Mouse (Mus musculus) left cerebral cortex, adult 8-10 months (tissue): ENCODE results near the gene Gabarap. TPM values are rescaled to one million over a fixed set of nuclear protein-coding genes. Genes with fewer than 3 reads are reported as not detected.

Experiments used
- DNase-seq, 2 experiments: peaks; one replicate each; pipeline ENCODE4 v3.0.0; 2022; ENCODE audit warnings: low spot score in 2 of 2
- total RNA-seq, 4 experiments: library from RNA; stranded (reverse); gene quantifications; 2 replicates each; pipeline ENCODE4 v1.2.4; 2022

Gabarap gene
- total RNA-seq, 4 experiments from 2014 or later = 218 to 247 (median 236) TPM

DNA sequence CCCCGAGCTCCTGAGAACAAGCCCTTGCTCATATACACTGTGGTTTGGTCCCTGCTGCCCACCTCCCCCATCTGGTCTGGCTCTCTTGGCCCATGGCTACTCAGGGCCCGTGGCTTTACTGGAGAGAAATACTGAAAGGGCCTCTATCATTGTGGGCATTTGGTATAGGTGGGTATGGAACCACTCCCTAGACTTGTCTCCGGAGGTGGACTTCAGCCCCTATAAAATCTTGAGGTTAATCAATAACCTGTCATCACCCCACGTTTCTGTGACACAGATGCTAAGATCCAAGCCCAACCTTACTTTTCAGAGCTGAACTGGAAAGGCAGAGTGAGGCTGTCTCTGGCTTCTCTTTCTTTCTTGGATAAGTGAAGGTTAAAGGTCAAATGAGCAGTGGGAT, 22.1 kb upstream of the Gabarap start:
- no peak for DNase-seq

DNA sequence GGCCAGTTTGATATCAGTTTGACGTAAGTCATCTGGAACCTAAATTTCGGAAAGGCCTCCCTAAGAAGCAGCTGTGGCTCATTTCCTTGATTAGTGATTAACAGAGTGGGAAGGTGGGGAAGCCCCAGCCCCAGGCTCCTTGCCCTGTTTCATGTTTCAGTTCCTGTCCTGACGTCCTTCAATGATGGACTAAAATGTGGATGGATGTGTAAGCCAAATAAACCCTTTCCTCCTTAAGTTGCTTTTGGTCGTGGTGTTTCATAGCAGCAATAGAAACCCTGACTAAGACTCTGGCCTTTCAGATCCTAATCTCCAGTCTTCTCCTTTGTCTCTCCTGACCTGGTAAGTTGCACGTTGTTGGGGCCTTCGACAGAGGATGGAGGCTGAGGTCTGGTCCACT, 20.7 kb upstream of the Gabarap start:
- DNase-seq = no peak

DNA sequence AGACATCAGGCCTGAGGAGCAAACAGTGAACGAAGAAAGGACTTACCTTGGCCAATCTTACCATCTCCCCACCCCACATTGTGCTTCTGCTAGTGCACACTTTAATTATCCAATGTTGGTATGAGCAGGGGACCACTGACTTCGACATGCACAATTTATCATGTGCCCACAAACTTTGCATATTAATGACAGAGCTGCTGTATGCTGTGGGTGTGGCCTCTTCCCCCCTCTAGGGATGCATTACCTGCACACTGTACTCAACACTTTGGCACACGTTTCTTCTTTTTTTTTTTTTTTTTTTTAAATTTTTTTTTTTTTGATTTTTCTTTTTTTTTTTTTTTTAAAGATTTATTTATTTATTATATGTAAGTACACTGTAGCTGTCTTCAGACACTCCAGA, 20.2 kb upstream of the Gabarap start:
- DNase-seq = no peak

DNA sequence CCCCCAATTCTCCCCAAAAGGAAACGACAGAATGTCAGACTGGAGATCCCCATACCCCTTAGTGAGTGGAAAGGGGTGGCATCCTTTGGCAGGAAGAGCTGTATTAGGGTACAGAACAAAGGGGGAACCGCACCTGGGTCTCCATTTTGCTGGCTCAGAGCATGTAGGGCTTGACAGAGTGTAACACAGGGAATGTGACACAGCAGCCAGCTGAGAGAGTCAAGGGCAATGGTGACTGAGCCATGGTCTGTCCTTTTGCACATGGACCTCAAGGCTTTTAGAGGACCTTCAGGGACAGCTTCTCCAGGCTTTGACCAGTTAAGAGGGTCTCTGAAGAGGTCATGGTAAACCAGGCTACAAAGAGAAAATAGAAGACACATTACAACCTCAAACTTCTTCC, 16.0 kb upstream of the Gabarap start:
- DNase-seq = no peak

DNA sequence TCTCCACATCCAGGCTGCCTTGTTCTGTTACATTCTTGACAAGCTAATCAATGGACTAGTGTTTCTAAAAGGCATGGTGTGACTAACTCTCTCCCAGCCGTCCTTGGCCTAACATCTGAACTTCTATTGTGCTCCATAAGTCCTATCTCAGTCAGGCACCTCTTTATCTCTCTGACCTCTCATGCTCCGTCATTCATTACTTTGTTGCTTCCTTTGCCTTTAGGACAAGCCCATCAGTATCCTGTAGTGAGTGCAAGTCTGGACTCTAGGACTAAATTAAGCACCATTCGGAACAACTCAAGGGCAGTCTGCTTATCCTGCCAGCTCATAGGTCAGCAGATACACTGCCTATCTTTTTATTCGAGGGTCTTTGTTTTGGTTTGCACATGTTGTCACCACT, 14.7 kb upstream of the Gabarap start:
- DNase-seq = no peak

DNA sequence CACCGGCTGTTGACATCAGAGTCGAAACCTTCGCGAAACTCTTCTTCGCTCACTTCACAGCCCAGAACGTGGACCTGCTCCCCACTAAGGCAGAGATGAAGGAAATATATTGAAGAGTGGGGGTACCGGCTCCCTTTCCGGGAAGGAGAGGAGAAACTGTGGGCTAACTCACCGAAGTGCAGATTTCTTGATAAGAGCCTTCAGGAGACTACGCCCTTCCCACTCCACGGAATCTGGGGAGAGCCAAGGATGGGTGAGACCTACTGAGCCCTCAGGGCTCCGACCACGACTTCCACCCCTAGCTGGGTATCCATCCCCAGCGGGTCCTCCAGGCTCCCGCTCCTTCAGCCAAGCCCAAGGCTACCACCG, 11.1 kb upstream of the Gabarap start:
- no peak for DNase-seq

DNA sequence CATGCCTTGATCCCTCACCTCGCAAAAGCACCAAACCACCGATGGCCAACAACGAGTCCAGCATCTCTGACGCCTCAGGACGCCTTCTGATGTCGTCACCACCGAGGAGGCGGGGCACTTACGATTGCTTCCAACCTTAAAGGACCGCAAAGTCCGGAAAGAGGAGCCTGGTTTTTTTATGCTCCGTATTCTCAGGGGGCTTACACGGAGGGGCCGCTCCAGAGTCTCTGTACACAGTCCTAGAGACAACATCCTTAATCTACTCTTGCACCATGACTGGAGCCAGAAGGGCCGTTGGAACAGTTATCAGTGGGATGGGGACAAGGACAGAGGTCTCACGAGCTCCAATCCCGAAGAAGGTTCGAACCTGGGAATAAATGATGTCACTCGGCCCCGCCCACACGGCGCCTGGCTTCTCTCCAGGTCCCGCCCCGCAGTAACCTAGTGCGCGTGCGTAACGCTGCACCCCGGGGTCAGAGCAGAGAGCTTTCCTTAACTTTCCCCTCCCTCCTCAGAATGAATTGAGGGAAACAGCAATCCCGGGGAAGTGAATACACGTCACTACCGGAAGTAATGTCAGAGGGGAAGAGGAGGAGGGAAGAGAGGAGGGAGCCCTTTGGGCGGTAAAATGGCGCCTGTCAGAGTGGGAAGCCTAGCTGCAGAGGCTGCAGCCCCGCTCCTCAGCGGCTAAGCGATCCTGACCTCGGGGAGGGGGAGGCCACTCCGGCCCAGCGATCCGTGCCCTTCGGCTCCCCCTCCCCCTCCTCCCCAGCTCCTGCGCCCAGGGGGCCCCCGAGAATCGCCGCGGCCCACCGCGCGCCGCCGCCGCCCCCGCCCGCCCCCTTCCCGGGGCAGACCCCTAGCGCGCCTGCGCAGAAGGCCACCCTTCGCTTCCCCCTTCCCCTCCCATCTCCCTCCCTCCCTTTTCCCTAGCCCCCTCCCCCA, 10.5 kb upstream of the Gabarap start:
- peak; percentile 97 to 100 for DNase-seq

DNA sequence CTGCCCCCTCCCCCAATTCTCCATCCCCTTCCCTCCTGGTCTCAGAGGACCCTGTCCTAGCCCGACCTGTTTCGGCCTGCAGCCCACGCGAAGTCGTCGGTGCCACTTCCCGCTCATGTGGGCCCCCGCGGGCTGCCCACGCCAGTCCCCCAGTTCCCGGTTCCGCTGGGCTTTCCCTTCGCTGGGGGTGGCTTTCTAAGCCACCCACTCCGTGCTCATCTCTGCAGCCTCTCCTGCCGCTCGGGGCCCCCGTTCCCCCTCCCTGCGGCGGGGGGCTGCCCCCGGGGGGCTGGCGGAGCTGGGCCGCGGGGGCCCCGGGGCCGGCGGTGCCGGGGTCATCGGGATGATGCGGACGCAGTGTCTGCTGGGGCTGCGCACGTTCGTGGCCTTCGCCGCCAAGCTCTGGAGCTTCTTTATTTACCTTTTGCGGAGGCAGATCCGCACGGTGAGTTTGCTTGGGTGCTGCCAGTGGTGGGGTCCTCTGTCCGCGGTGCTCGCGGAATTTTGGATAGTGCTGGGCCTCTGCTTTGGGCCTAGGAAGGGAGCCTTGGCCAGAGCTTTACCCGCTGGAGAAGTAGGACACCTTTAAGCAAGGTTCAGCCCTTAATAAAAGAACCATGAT, 9.7 kb upstream of the Gabarap start, which contains the start of gene Ctdnep1:
Gene Ctdnep1, plus strand, starts transcription at position 16 of the 622 bp plus-strand sequence.
- no peak for DNase-seq

DNA sequence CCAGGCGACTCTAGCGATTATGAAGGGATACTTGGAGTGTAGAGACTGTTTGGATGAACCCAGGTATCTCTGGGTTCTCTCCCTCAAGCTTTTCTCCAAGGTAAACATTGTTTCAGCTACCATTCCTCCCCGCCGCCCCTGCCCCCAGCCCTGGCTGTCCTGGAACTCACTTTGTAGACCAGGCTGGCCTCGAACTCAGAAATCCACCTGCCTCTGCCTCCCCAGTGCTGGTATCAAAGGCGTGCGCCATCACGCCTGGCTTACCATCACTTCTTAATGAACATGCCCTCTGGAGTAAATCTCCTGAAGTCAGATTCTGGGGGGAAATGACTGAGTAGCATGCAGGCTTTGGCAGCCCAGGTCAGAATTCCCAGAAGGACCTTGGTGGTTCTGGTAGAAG, 8.7 kb upstream of the Gabarap start, which contains the start of gene Elp5:
Gene Elp5, minus strand, starts transcription at position 293 of the 400 bp plus-strand sequence.
- DNase-seq = no peak

DNA sequence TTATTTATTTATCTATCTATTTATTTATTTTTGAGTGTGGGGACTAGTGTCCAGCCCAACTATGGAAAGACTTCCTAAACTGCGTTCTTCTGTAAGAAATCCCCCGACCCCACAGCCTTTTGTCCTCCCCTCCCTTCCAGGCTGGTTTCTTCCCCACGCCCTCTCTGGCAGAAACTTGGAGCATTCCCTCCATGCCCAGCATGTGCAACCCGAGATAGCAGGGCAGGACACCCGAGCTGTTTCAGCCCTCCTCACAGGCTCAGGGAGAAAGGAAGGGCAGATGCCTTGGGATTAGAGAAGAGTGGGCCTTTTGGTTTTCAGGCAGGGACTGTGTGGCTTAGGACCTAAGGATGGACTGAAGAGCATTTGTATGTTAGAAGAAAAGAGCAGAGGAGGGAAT, 8.1 kb upstream of the Gabarap start:
- DNase-seq = no peak

DNA sequence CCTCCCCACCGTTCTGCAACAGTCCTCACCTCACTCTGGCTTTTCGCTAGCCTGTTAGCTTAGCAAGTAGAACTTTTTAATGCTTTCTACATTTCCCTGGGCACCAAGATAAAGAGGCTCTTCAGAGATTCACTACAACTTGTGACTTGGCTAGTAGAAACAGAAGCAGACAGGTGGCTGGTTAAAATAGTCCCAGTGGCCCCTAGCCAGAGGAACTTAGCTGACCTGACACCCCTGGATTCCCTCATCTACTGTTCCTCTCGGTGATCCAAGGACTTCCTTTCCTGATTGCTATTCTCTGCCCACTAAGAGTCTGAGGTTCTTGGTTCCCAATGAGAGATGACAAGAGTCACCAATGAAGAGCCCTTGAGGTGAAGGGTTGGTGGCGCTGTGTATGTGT, 7.6 kb upstream of the Gabarap start:
- no peak for DNase-seq

DNA sequence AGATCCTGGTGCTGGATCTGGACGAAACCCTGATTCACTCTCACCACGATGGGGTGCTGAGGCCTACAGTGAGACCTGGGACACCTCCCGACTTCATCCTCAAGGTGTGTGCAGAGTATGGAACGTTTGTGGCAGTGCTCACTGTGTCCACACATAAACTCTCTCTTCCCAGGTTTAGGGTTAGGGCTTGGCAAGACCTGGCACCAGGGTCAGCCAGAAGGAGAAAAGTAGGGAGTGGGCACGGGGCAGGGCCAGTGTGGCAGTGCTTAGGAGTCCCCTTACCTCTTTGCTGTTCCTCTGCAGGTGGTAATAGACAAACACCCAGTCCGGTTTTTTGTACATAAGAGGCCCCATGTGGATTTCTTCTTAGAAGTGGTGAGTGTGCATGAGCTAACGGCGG, 6.5 kb upstream of the Gabarap start:
- no peak for DNase-seq

DNA sequence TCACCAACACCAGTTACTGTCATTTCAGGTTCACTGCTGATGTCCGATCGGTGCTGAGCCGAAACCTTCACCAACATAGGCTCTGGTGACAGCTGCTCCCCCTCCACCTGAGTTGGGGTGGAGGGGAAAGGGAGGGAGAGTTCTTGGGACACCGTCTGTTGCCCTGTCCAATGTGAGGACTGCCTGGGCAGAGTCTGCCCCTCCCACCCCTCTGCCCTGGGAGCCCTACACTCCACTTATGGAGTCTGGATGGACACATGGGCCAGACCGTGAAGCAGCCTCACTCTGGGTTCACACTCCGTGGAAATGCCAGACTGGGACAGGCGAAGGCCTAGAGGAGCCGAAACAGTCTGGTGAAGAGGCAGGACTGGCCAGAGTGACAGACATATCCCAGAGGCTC, 994 bp upstream of the Gabarap start:
- no peak for DNase-seq

DNA sequence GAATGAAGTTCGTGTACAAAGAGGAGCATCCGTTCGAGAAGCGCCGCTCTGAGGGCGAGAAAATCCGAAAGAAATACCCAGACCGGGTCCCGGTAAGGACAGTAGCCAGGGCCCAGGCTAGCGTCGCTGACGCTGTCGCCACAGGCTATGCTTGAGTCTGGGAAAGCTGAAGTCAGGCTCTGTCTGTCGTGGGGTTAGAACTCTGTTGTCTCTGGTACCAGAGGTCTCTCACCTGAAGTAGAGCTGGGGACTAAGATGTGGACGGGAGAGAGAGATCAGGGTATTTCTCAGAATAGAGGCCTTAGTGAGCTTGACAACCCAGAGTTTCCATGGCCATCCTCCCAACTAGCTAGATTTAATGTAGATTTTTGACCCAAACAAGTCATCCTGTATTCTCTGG, 768 bp downstream of the Gabarap start:
- DNase-seq = no peak

DNA sequence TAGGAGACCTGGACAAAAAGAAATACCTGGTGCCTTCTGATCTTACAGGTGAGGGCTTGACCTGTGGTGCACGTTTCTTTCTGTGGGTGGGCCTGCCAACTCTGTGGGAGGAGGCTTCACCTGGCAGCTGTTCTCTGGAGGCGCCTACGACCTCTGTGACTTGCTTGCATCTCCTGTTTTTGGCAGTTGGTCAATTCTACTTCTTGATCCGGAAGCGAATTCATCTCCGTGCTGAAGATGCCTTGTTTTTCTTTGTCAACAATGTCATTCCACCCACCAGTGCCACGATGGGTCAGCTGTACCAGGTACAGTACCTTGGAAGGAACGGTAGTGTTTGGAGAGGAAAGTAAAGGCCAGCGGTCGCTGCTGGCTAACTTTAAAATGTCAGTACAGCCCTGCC, 1.5 kb downstream of the Gabarap start:
- no peak for DNase-seq

DNA sequence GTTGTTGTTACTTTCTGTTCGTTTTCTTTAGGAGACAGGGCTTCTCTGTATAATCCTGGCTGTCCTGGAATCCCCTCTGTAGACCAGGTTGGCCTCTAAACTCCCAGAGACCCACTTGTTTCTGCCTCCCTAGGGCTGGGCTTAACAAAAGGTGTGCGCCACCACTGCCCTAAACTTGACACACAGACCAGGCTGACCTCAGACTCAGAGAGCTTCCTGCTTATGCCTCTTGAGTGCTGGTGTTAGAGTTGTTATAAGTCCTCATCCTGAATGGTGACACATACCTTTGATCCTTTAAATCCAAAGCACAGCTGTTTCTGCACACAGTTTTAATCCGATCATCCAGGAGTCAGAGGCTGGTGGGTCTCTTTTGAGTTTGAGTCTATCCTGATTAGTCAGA, 2.0 kb downstream of the Gabarap start:
- no peak for DNase-seq

DNA sequence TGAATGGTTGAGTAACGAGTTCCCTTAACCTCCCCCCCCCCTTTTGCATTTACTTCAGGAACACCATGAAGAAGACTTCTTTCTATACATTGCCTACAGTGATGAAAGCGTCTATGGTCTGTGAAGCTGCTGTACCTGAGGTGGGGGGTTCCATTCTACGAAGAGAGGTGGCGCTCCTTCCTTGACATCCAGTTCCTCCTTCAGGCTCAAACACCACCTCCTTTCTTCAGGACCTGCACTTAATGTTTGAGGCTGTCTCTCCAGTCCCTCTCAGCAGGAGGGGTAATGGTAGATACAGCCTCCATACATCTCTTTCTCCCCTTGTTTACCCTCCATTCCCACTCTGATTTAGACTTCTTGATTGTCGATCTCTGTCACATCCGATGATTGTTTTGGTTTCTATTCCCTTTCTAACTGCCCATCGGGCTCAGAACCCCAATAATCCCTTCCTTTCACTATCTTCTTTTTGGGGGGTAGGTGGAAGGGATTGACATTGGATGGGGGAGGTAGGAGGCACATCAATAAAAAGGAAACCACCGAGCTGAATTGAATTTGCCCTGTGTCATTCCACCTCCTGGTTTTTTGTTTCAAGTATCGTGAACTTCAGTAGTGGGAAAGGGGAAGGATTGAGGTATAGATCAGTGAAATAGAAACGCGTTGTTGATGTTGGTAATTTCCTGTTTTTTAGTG, 3.6 kb downstream of the Gabarap start:
- no peak for DNase-seq

DNA sequence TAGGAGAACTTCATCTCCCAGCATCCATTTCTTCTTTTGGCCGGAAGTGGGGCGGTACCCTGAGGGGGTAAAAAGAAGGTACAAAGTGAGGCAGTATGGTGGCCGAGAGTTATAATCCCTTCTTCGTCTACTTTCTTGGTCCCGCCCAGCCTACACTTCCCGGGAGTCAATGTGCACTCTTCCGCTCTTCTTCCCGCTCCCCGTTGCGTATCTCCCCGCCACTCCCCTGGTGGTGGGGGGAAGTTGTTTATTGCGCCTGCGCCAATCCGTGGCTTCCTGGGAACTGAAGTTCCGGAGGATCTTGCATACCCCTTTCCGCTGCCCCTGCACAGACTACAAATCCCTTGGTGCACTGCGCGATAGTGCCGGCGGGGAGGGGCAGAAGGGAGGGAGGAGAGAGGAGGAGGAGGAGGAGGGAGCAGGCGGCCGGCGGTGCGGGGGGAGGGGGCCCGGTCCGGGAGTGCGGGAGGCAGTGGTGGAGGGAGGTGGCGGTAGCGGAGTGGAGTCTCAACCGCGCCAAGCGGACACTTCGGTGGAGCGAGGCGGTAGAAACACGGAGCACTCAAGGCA, 4.5 kb downstream of the Gabarap start, which contains the start of gene Phf23:
Gene Phf23, plus strand, starts transcription at position 387 of the 570 bp plus-strand sequence.
- peak; percentile 86 to 98 for DNase-seq

DNA sequence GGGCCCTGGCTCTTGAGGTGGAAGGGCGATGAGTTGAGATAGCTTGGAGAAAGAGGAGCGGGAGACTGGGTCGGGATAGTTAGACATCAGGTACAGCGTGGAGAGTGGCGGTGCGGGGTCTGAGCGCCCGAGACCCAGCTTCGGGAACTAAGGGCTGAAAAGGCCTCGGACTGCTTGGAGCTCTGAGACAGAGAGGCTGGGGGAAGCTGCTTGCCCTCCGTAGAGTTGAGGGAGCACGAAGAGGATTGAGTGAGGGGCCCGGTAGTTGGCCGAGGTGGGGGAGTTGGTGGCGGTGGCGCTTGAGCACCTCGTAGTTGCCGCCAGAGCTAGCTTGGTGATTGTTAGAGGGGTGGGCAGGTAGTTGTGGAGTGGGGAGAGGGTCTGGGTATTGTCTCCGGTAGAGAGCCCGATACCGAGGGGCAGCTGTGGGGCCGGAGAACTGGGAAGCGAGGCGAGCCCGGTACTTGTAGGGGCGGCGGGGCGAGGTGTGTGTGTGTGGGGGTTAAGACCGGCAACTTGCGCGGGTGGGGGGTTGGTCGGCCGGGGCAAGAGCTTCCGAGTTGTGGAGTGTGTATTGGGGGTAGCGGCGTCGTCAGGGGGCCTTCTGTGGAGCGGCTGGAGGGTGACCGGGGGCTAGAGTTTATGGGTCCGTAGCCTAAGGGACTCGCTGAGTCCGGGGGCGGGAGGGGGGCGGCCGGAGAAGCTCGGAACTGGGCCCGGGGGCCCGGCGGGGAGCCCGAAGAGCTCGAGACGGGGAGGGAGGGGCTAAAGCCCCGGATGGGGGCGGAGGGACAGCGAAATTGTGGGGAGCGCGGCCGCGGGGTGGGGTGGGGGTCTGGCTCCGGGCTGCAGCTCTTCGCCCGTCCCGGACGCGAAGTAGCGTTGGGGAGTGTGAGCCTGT, 5.5 kb downstream of the Gabarap start:
- no peak for DNase-seq

DNA sequence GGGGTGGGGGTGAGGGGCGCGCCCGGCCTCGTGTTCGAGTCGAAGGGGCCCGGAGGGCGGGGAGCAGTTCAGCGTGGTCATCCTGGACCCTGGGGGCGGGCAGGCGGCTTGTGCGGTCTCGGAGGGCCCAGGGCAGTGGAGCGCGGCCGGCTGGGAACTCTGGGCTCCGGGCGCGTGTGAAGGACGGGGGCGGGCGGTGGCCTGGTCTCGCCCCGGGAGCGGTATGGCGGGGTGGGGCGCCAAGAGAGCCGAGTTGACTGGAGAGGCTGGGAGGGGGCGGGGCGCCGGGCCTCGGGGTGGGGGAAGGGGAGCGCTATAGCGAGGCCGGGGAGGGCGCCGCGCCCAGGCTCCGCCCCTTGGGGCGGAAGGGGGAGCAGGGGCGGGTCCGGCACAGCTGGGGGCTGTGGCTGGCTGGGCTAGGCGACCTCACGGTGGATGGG, 6.1 kb downstream of the Gabarap start:
- peak in 1 of 2 experiments; percentile 77 for DNase-seq
